Comparison of ENCODE assay signal across 18 mouse cellular contexts in the genomic region with DNA sequence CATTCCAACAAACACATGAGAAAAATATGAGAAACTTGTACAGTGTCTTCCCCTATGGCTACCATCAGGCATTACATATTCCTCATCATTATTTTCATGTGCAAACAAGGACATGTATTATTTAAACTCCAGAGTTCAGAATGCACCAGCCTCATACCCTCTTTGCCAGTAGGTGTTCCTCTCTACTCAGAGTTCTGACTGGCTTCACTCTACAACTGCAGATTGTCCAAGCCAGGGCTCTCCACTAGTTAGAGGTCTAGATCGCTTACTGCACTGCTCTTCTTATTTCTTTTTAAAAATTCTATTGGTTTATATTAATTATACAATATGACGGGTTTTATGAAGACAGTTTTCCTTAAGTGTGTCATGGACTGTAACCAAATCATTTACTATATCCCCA.
"Had no signal": no experiment of that assay in that cellular context is flagged by ENCODE, and none has a peak within 500 bp of the region (broad histone marks: within the 10 kb centered on the region; RNA-seq: fewer than 3 reads in every experiment).

No protein-coding gene starts in this region.

- H3K9me3 ChIP-seq: midbrain, embryonic 10.5 days; midbrain, embryonic 12.5 days; neural tube, embryonic 13.5 days; neural tube, embryonic 15.5 days had no signal

- H3K4me1 ChIP-seq: midbrain, embryonic 12.5 days; neural tube, embryonic 13.5 days; neural tube, embryonic 15.5 days had no signal

- H3K4me3 ChIP-seq: midbrain, embryonic 10.5 days; midbrain, embryonic 12.5 days; myocyte; neural tube, embryonic 13.5 days; neural tube, embryonic 15.5 days had no signal

- DNase-seq: lung, adult 18-20 months; lung, postnatal 10 days; lung, postnatal 4 days; midbrain, embryonic 14.5 days; retina, postnatal 1 day; right cerebral cortex, adult 18-20 months; right cerebral cortex, postnatal 25 days; right cerebral cortex, postnatal 4 days; spleen, adult 18-20 months; thymus, adult 18-20 months; thymus, postnatal 14 days; thymus, postnatal 36 days had no signal

- H3K9ac ChIP-seq: lung, embryonic 14.5 days; midbrain, embryonic 12.5 days; neural tube, embryonic 13.5 days; neural tube, embryonic 15.5 days had no signal

- H3K36me3 ChIP-seq: midbrain, embryonic 10.5 days; midbrain, embryonic 12.5 days; neural tube, embryonic 13.5 days; neural tube, embryonic 15.5 days had no signal

- H3K4me2 ChIP-seq: lung, embryonic 14.5 days; midbrain, embryonic 12.5 days; neural tube, embryonic 13.5 days; neural tube, embryonic 15.5 days had no signal

- H3K27ac ChIP-seq: midbrain, embryonic 10.5 days; midbrain, embryonic 12.5 days; neural tube, embryonic 13.5 days; neural tube, embryonic 15.5 days had no signal

- H3K27me3 ChIP-seq: midbrain, embryonic 12.5 days; neural tube, embryonic 13.5 days; neural tube, embryonic 15.5 days had no signal
